8 mouse cellular contexts compared by ENCODE assay signal in the genomic region with DNA sequence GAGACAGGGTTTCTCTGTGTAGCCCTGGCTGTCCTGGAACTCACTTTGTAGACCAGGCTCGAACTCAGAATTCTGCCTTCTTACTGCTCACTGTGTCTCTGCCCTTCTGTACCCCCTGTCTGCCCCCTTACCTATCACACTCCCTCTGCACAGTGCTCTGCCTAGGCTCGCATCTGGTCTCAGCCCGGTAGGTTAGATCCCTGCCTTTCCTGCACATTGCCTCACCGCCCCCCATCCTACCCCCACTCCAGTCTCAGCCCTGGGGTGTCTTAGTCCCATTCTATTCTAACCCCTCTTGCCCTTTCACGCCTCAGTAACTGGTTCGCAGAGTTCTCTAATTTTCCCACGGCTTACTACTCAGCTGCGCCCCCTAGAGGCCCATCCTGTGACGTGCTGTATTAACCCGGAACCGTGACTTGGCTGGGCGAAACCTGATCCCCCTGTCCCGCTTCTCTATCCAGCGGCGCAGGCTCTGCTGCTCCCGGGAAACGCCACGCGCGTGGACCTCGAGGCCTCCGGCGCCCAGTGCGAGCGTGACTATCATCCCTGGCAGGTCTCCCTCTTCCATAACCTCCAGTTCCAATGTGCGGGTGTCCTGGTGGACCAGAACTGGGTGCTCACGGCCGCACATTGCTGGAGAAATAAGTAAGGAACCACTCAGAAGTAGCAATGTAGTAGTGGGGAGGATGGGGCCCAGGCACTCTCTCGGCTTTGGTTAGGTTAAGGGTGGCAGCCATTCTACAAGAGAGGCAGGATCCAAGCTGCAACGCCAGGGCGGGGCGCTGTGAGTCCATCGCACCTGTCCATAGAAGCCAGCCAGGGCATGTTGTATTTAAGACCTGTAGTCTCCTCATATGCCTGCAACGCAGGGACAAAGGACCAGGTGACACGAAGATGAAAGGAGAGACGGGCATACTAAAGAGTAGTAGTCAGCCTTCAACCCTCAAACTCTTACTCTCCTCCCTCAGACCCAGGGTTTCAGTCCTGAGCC. TPM values are rescaled to one million over a fixed set of nuclear protein-coding genes. Genes with fewer than 3 reads are reported as not detected.
DNase-seq lines count a peak whose midpoint lies in the region; ATAC-seq lines count a peak whose summit lies in the region.

No protein-coding gene starts in this region.

- H3K4me2 ChIP-seq in hindbrain, embryonic 15.5 days = peak overlapping the region; percentile 78

- no peaks in the 10 kb centered on the region for H3K9me3 ChIP-seq in hindbrain, embryonic 15.5 days

- H3K4me1 ChIP-seq in hindbrain, embryonic 15.5 days (replicated peaks) = peaks cover 8% of the 10 kb centered on the region

- intact Hi-C loops in left cerebral cortex, postnatal 10 days (cut with DNase I) = loop anchor here (5.0 kb wide), 2 partner anchors 100 to 110 kb away; no protein-coding TSS in a partner anchor

- DNase-seq in NIH3T3 (ENCODE audit: low read depth) = peak; percentile 53
- DNase-seq in cerebellum, adult 9-11 months = peak; percentile 16
- DNase-seq in gastrocnemius, adult 18-20 months (ENCODE audit: low spot score) = peak; percentile 63
- peak; percentile 31 to 73 for DNase-seq in left cerebral cortex, postnatal 10 days (ENCODE audit: extremely low spot score in 1 of 2, low spot score in 2 of 2)
- peak; percentile 76 for DNase-seq in right cerebral cortex, postnatal 14 days
- DNase-seq in urinary bladder, postnatal 4 days (ENCODE audit: low spot score in 2 of 2) = peak; percentile 67 to 89

- 7% methylated on average over 36 of the region's 36 CpGs for WGBS in hindbrain, embryonic 15.5 days

- ATAC-seq in hindbrain, embryonic 15.5 days (ENCODE audit: low FRiP score, low read depth) = peak; percentile 83
- ATAC-seq in megakaryocyte progenitor cell, adult 5-6 weeks (replicated peaks; ENCODE audit: poor library complexity) = peak; percentile 94

- H3K27ac ChIP-seq in hindbrain, embryonic 15.5 days (replicated peaks) = no peak overlapping the region

- H3K27me3 ChIP-seq in hindbrain, embryonic 15.5 days = 0 out of 2 replicates have a peak, but pooled peaks cover 3% of the 10 kb centered on the region

- peak overlapping the region; percentile 34; the same call in 1 of the 2 replicates for H3K9ac ChIP-seq in hindbrain, embryonic 15.5 days

- H3K4me3 ChIP-seq in hindbrain, embryonic 15.5 days = peak overlapping the region; percentile 34

- H3K36me3 ChIP-seq in hindbrain, embryonic 15.5 days = no peaks in the 10 kb centered on the region

RNA-seq across cellular contexts. Expression of gene Klk10, which starts 1.7 kb away (rescaled TPM):
- under 1 TPM; 0.39 to 0.47 TPM for total RNA-seq in gastrocnemius, adult 18-20 months (2021)
- 0.10 and 0.30 TPM in 2 replicates for polyA plus RNA-seq in hindbrain, embryonic 15.5 days (2015; fragmentation: Nextera tagmentation; extraction: Ambion mirVana)
- total RNA-seq in left cerebral cortex, postnatal 10 days (2021) = not detected
- not detected in 2 replicates for total RNA-seq in megakaryocyte progenitor cell, adult 5-6 weeks (2015)
- total RNA-seq in megakaryocyte progenitor cell, adult 5-6 weeks (2017) = not detected in 2 replicates

RNA-seq across cellular contexts. Expression of gene Klk11, which starts 8.2 kb away (rescaled TPM):
- total RNA-seq in gastrocnemius, adult 18-20 months (2021) = under 1 TPM in 1 of 2 experiments, not detected in 1; 0.53 TPM
- 0.22 and 0.27 TPM in 2 replicates for polyA plus RNA-seq in hindbrain, embryonic 15.5 days (2015; fragmentation: Nextera tagmentation; extraction: Ambion mirVana)
- not detected for total RNA-seq in left cerebral cortex, postnatal 10 days (2021)
- total RNA-seq in megakaryocyte progenitor cell, adult 5-6 weeks (2015) = not detected in 2 replicates
- total RNA-seq in megakaryocyte progenitor cell, adult 5-6 weeks (2017) = not detected in 2 replicates

RNA-seq across cellular contexts. Expression of gene Klk9, which starts 9.1 kb away (rescaled TPM):
- not detected for total RNA-seq in gastrocnemius, adult 18-20 months (2021)
- 0.13 and 0.14 TPM in 2 replicates for polyA plus RNA-seq in hindbrain, embryonic 15.5 days (2015; fragmentation: Nextera tagmentation; extraction: Ambion mirVana)
- not detected for total RNA-seq in left cerebral cortex, postnatal 10 days (2021)
- not detected in 2 replicates for total RNA-seq in megakaryocyte progenitor cell, adult 5-6 weeks (2015)
- total RNA-seq in megakaryocyte progenitor cell, adult 5-6 weeks (2017) = not detected in 2 replicates

RNA-seq across cellular contexts. Expression of gene Klk12, which starts 13.9 kb away (rescaled TPM):
- total RNA-seq in gastrocnemius, adult 18-20 months (2021) = not detected
- polyA plus RNA-seq in hindbrain, embryonic 15.5 days (2015; fragmentation: Nextera tagmentation; extraction: Ambion mirVana) = 0.14 TPM in 1 of 2 replicates, not detected in the other
- not detected for total RNA-seq in left cerebral cortex, postnatal 10 days (2021)
- total RNA-seq in megakaryocyte progenitor cell, adult 5-6 weeks (2015) = not detected in 2 replicates
- total RNA-seq in megakaryocyte progenitor cell, adult 5-6 weeks (2017) = not detected in 2 replicates

RNA-seq across cellular contexts. Expression of gene Klk8, which starts 14.8 kb away (rescaled TPM):
- 1 to 10 TPM; 1.1 to 1.3 TPM for total RNA-seq in gastrocnemius, adult 18-20 months (2021)
- 10.1 TPM in 2 replicates for polyA plus RNA-seq in hindbrain, embryonic 15.5 days (2015; fragmentation: Nextera tagmentation; extraction: Ambion mirVana)
- total RNA-seq in left cerebral cortex, postnatal 10 days (2021) = 1 to 10 TPM; 6.7 to 6.9 TPM
- 20.1 and 26.6 TPM in 2 replicates for total RNA-seq in megakaryocyte progenitor cell, adult 5-6 weeks (2015)
- total RNA-seq in megakaryocyte progenitor cell, adult 5-6 weeks (2017) = 12.5 and 13.3 TPM in 2 replicates

Comparison
In these comparisons a context has a peak if more than half of its experiments do, and no peak if none do; other contexts are left out.
1. DNase-seq: peak in every context shown above with its lines; median percentile 78 in urinary bladder, postnatal 4 days; 76 in right cerebral cortex, postnatal 14 days; 63 in gastrocnemius, adult 18-20 months; 53 in NIH3T3; 52 in left cerebral cortex, postnatal 10 days; 16 in cerebellum, adult 9-11 months.